Mouse (Mus musculus) c-Kit-positive CD71-negative TER-119-negative erythroid progenitor cells, embryonic 14.5 days (primary cell): ENCODE measurements around the gene Ifnlr1.

Experiments
- DNase-seq: peaks from one replicate; pipeline ENCODE4 v3.0.0-alpha.2; 2013; ENCODE audit warnings: low read depth

Gene Ifnlr1

DNA sequence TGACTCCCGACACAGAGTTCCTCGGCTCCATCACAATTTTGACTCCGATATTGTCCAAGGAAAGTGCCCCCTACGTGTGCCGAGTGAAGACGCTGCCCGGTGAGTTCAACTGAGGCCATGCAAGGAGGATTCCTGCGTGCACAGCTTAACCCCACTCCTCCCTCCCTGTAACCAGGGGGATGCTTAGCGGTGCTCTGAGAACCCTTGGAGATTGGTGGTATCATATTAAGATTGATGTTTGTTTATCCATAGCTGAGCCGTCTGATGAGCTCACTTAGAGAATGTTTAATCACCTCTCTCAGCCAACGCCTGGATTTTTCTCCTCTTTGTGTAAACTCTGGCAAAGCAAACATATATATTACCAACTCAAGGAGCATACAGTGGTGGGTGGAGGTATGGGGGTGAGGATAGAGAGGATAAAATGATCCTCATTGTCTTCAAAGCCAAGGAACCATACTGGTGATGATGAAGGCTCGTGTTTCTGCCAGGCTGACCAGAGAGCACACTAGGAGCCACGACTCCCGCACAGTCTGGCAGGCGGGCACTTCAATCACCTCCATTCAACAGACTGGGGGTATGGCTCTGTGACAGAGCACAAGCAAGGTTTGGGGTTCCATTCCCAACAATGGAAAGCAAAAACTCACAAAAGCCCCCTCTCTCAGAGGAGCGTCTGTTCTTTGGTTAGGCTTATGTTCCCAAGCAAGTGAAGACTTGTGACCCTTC lies 58.8 kb downstream of the Ifnlr1 start:
- no peak for DNase-seq

GRCm38 (mm10) chr4:135745613-135746012 lies 59.5 kb downstream of the Ifnlr1 start:
- DNase-seq = no peak

- no peak for DNase-seq
Measured at GRCm38 (mm10) chr4:135750896-135751295, 64.8 kb downstream of the Ifnlr1 start.

- no peak for DNase-seq
Measured at GRCm38 (mm10) chr4:135752106-135752778, 66.2 kb downstream of the Ifnlr1 start.

- DNase-seq = no peak
Measured at GRCm38 (mm10) chr4:135752779-135753164, 66.7 kb downstream of the Ifnlr1 start.
